Mouse (Mus musculus): ENCODE measurements around the gene Dohh. TPM values are rescaled to one million over a fixed set of nuclear protein-coding genes. Genes with fewer than 3 reads are reported as not detected.
A peak's percentile ranks its signal among the peaks of the same experiment; 100 is the strongest.

Dohh gene
- polyA plus RNA-seq, 1 experiment, result 25.1 TPM

DNA sequence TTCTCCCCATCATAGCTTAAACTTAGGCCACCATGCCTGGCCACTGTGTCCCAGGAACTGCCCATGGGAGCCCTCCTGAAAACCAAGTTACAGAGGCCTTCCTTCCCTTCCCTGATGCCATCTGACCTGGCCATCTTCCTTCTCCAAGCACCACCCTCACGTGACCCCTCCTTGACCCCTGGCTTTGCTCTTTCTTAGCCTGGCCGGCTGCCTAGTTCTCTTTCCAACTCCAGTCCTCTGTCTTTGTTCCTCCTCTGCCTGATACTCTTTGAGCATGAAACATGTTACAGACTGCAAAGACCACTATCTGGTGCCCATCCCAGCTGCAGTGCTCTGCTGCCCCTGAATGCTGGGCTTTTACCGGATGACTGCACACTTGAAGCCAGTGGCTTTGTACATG lies 5.1 kb downstream of the Dohh start:
- Histone ChIP-seq H3K4me1 (ENCODE audit: control insufficient read depth, insufficient read depth, insufficient read length, low read length) (peaks cover 21% of the 10 kb centered on the region), H3K27ac (replicated peaks; ENCODE audit: low read depth, low read length) (no peak overlapping the region)

DNA sequence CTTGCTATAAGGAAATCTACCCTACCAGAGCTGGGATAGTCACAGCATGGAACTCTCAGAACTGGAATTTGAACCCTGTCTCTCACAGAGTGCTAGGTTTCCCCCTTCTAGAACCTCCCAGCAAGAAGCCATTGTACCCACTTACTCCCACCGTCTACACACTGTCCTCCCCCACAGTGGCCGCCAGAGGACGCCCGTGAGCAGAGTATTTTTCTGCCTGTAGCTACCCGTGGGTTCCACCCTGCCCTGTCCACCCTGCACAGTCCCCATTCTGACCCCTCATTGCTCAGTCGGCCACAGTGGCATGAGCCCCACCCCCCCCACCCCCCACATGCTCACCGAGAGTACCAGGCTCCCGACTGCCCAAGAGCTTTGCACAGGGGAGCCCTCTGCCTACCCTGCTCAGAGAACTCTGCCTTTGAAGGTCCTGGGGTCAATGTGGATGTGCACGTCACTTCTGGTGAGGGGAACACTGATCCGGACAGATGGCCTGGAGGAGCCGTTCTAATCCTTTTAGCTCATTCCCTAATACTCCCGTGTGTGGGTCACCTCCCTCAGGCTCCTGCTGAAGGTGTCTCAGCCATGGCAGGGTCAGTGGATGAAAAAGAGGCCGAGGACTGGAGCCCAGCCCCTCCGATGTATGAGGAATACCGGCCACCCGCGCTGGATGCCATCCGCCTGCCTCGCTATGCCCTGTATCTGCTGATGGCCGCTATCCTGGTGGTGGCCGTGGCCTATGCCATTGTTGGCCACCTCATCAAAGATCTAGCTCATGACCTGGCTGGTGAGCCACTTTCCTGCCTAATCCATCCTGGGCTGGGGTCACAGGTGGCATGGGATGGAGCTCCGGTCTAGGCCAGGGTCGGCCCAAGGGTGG lies 5.8 kb downstream of the Dohh start:
- Histone ChIP-seq H3K27ac (replicated peaks; ENCODE audit: low read depth, low read length) (no peak overlapping the region), H3K4me1 (ENCODE audit: control insufficient read depth, insufficient read depth, insufficient read length, low read length) (peaks cover 18% of the 10 kb centered on the region), H3K4me3 (ENCODE audit: insufficient read depth, low read depth, low read length) (no peak overlapping the region)

More for the DNA sequence above, 5.1 kb downstream of the Dohh start:
- no peak overlapping the region for H3K4me3 ChIP-seq (ENCODE audit: insufficient read depth, low read depth, low read length)

DNA sequence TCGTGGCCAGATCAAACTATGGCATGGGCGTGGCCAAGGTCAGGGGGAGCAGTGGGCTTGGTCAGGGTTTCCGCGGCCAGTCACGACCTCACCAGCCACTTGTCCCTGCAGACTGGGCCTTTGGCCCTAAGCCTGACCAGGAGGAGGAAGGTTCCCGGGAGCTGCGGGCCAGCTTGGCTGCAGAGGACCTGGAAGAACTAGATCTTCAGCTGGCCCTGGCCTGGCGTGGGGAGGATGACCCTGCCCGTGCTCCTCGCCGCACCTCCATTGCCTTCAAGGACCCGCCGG lies 6.4 kb downstream of the Dohh start:
- no peak overlapping the region for H3K27ac ChIP-seq (replicated peaks; ENCODE audit: low read depth, low read length)
- H3K4me1 ChIP-seq (ENCODE audit: control insufficient read depth, insufficient read depth, insufficient read length, low read length), result peaks cover 12% of the 10 kb centered on the region
- H3K4me3 ChIP-seq (ENCODE audit: insufficient read depth, low read depth, low read length), result no peak overlapping the region

DNA sequence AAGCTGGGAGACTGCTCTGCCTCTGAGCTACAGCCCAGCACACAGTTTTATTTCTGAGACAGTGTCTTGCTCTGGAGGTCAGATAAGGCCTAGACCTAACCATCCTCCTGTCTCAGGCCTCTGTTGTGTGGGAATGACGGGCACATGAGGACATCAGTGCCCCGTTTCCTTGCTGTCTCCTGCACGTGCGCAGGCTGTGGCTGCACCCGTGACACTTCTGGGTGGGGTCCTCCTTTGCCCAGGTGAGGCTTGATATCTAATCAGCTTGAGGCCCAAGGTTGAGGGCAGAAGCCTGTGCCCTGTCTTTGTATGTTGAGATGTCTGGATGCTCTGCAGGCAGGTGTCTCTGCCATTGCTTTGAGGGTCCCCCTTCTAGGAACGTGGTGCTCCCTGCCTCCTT lies 8.0 kb downstream of the Dohh start:
- Histone ChIP-seq H3K4me1 (ENCODE audit: control insufficient read depth, insufficient read depth, insufficient read length, low read length) (peaks cover 12% of the 10 kb centered on the region), H3K27ac (replicated peaks; ENCODE audit: low read depth, low read length) (no peak overlapping the region), H3K4me3 (ENCODE audit: insufficient read depth, low read depth, low read length) (no peak overlapping the region)

DNA sequence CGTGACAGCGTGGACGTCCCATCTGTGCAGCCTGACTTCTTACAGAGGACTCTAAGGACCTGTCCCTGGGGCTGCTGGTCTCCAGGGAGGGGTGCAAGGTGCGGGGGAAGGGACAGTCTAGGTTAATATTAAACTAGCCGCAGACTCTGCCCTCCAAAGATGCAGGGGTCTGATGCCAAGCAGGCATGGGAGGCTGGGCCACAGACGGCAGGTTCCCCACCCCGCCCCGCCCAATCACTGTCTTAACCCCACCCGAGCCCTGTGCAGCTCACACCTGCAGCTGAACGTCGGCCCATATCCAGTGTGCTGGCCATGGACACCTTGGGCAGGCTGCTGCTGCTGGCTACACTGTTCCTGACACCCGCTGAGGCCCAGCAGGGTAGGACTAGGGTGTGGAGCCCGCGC lies 8.6 kb downstream of the Dohh start, which contains the start of gene Smim24:
Gene Smim24, plus strand, starts transcription at position 271 of the 405 bp plus-strand sequence.
- H3K4me1 ChIP-seq (ENCODE audit: control insufficient read depth, insufficient read depth, insufficient read length, low read length), result peaks cover 12% of the 10 kb centered on the region
- H3K4me3 ChIP-seq (ENCODE audit: insufficient read depth, low read depth, low read length), result peak within 1 kb of the TSS; percentile 49
- H3K27ac ChIP-seq (replicated peaks; ENCODE audit: low read depth, low read length), result no peak within 1 kb of the TSS

DNA sequence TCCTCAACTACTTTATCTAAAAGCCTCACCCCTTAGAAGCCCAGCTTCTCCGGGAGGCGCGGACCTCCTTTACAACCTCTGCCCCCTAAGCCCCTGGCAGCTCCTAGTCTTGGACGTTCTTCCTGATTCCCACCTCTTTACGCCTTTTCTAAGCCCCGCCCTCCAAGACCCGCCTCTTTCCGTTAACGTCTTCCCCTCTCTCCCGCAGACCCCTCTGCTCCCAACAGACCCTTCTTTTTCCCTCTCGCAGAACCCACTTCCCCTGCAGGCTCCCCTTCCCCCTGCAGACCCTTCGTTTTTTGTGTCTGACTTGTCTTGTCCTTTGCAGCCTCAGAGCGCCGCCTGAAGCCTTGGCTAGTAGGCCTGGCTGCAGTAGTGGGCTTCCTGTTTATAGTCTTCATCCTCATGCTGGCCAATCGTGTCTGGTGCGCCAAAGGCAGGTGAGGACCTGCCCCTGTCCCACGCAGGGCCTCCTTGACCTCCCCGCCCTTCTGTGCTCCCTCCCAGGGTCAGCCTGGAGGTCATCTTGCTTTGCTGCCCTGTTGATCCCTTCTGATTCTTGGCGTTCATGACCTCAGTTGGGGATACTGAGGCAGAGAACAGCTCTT lies 9.3 kb downstream of the Dohh start:
- peaks cover 12% of the 10 kb centered on the region for H3K4me1 ChIP-seq (ENCODE audit: control insufficient read depth, insufficient read depth, insufficient read length, low read length)
- H3K27ac ChIP-seq (replicated peaks; ENCODE audit: low read depth, low read length), result no peak overlapping the region
- peak overlapping the region; percentile 49 for H3K4me3 ChIP-seq (ENCODE audit: insufficient read depth, low read depth, low read length)

DNA sequence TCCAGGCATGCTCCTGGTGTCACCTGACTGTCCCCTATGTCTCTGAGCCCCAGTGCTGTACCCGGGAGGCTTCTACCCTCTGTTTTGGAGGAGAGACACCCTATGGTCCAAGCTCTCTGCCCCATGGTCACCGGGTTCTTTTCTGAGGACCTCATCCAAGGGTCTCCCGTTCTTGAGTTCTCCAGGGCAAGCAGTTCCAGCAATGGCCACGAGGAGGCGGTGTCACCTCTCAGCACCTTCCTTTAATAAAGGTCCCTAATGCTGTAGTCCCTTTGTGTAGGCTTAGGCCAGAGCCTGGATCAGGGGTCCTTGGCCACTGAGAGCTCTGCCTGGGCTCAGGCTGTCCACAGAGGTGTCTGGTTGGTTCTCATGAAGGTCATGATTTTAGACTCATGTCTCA lies 10.9 kb downstream of the Dohh start:
- Histone ChIP-seq H3K4me1 (ENCODE audit: control insufficient read depth, insufficient read depth, insufficient read length, low read length) (peaks cover 6% of the 10 kb centered on the region; the same call in 1 of the 2 replicates), H3K27ac (replicated peaks; ENCODE audit: low read depth, low read length) (no peak overlapping the region), H3K4me3 (ENCODE audit: insufficient read depth, low read depth, low read length) (no peak overlapping the region)

DNA sequence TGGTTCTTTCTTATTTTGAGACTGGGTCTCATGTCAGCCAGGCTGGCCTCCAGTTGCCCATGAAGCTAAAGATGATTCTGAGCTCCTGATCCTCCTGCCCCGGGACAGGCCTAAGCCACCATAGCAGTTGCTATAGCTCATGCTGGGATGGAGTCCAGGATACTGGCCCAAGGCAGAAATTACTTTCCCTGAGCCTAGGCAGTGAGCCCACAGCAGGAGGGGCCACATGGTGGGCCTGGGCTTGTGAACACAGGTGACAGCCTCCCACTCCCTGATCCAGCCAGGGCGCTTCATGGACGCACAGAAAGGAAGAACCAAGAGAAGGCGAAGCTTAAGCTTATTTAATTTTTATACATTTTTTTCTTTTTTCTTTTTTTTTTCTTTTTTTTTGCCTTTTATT lies 11.6 kb downstream of the Dohh start:
- no peak overlapping the region for H3K27ac ChIP-seq (replicated peaks; ENCODE audit: low read depth, low read length)
- no peak overlapping the region for H3K4me3 ChIP-seq (ENCODE audit: insufficient read depth, low read depth, low read length)
- peaks cover 2% of the 10 kb centered on the region; the same call in 1 of the 2 replicates for H3K4me1 ChIP-seq (ENCODE audit: control insufficient read depth, insufficient read depth, insufficient read length, low read length)

DNA sequence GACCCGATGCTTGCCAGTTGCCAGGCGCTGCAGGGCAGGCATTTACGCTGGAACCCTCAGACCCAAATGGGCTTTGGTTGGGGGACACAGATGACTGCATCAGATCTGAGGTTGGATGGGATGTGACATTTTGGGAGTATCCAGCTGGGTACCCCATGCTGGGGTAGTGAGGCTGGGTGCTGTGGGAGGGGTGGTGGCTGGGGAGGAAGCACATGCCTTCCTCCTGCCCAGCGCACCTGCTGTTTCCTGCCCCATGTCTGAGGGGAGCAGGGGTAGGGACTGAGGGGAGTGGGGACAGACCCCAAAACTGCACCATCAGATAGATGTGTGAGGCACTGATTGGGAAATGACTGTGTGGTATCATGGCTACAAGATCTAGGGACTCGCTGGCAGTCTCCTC lies 12.5 kb downstream of the Dohh start:
- no peak overlapping the region for H3K27ac ChIP-seq (replicated peaks; ENCODE audit: low read depth, low read length)
- H3K4me3 ChIP-seq (ENCODE audit: insufficient read depth, low read depth, low read length), result no peak overlapping the region

DNA sequence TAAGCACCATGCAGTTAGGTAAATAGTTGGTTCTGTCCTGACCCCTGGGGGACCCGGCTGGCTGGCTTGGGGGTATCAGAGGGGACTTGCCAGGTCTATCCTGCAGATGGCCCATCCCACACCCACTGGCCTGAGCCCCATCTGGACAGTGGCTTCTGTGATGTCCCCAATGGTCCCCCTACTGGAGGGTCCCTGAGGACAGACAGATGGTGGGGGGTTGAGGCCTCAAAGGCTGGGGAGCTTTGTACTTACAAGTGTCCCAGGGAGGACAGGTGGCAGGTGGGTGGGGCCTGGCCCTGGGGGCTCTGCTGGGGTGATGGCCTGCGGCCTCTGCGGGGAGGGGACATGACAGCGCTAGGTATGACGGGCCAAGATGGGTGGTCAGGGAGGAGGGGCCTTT lies 15.1 kb downstream of the Dohh start:
- peaks cover 14% of the 10 kb centered on the region for H3K4me1 ChIP-seq (ENCODE audit: control insufficient read depth, insufficient read depth, insufficient read length, low read length)
- H3K27ac ChIP-seq (replicated peaks; ENCODE audit: low read depth, low read length), result no peak overlapping the region
- no peak overlapping the region for H3K4me3 ChIP-seq (ENCODE audit: insufficient read depth, low read depth, low read length)

More for the DNA sequence above, 12.5 kb downstream of the Dohh start:
- H3K4me1 ChIP-seq (ENCODE audit: control insufficient read depth, insufficient read depth, insufficient read length, low read length), result peaks cover 8% of the 10 kb centered on the region

DNA sequence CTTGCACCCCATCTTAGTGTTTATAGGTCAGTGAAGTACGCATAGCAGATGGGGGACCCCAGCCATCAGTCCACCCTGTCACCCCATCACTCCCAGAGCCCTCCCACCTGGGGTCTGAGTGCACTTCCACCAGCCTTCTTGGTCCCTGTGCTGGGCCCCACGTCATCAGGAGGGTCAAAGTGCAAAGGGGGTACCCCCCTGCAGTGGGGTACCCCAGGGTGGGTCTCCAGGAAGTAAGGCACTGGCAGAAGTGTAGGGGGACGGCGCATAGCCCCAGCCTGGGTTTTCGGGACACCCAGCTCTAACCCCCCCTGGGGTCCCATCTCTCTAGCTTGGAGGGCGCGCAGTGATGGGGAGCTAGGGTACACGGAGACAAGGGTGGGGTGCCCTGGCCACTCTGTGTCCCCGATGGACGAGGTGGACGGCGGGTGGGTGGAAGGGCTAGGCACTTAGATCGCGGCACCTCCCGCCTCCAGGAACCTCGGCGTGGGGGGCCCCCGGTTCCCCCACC lies 15.6 kb downstream of the Dohh start:
- Histone ChIP-seq H3K27ac (replicated peaks; ENCODE audit: low read depth, low read length) (no peak overlapping the region), H3K4me1 (ENCODE audit: control insufficient read depth, insufficient read depth, insufficient read length, low read length) (peaks cover 14% of the 10 kb centered on the region), H3K4me3 (ENCODE audit: insufficient read depth, low read depth, low read length) (no peak overlapping the region)

DNA sequence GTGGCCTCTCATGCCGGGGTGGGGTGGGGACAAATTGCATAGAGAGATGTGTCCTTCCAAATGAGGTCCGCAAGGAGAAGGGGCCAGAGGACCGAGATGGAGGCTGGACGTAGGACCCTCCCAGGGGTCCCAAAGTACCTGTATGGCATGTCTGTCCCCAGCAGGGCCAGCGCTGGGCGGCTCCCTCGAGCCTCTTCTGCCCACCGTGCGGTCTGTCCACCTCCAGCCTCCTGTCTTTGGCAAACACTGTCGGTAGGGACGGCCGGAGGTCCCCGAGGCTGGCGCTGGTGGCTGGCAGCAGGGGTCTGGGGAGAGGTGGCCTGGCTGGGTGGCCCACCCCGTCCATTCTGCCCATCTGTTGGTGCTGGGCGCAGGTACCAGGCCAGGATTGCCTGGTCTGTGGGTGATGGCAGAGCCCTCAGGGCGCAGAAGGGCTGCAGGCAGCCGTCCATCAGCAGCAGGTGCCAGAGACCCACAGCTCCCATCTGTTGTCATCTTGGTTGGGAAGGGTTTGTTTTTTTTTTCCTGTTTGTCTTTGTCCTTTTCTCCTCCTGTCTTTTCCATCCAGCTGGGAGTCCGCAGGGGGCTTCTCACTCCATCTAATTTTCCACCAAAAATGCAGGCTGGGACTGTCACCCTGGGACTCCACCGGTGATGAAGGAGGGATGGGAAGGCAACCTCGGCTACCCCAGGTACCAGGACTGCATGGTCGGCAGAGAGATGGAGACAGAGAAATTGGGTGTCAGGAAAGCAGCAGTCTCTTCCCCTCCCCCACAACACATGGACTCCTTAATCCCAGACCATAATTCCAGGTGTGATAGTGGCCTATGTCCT lies 16.4 kb downstream of the Dohh start:
- Histone ChIP-seq H3K4me1 (ENCODE audit: control insufficient read depth, insufficient read depth, insufficient read length, low read length) (peaks cover 14% of the 10 kb centered on the region), H3K27ac (replicated peaks; ENCODE audit: low read depth, low read length) (0 out of 2 replicates have a peak overlapping the region, but pooled peaks have one; percentile 75), H3K4me3 (ENCODE audit: insufficient read depth, low read depth, low read length) (no peak overlapping the region)

DNA sequence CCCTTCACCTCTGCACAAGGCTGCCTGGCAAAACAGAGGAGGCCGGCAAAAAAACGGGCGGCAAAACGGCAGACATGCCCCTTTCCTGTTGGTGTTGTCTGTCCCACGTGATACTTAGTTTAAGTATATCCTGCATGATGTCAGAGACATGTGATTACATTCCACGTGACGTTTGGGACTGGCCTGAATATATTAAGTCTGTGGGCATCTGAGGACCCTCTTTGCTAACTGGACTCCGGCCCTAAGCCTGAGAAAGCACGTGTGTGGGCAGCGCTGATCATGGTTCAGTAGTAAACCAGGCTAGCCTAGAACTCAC lies 16.9 kb downstream of the Dohh start:
- Histone ChIP-seq H3K27ac (replicated peaks; ENCODE audit: low read depth, low read length) (peak overlapping the region; percentile 75), H3K4me1 (ENCODE audit: control insufficient read depth, insufficient read depth, insufficient read length, low read length) (peaks cover 18% of the 10 kb centered on the region), H3K4me3 (ENCODE audit: insufficient read depth, low read depth, low read length) (no peak overlapping the region)

DNA sequence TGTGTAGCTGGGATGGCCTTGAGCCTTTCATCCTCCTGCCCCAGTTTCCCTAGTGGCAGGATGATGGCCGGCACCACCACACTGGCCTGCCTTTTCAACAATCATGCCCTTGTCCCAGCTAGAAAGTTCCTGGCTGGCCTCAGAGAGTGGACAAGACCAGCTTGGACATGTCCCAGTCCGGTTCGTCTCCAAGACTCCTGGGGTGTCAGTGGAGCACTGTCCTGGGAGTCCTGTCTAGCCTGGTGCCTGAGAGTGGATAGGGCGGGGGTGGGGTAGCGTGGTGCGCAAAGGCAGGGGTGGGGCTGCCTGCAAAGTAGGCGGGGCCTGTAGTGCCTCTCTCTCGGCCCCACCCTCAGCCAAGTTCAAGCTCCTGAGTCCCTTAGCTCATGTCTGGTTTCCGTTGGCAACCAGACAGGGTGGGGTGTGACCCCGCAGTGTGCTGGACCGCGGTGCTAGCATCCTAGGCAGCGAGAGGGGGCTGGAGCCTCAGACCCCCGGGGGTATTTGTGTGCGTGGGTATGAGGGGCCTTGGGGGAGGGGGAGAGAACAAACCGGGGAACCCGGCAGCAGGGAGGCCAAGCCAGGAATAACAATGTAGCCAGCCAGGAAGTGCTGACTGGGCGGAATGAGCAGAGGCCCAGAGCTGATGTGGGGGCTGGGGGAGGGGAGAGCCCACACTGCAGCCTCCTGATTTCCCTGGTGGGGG lies 17.4 kb downstream of the Dohh start:
- peaks cover 21% of the 10 kb centered on the region for H3K4me1 ChIP-seq (ENCODE audit: control insufficient read depth, insufficient read depth, insufficient read length, low read length)
- H3K27ac ChIP-seq (replicated peaks; ENCODE audit: low read depth, low read length), result peak overlapping the region; percentile 75
- peak overlapping the region; percentile 34 for H3K4me3 ChIP-seq (ENCODE audit: insufficient read depth, low read depth, low read length)

Data from brown adipose tissue, adult 24 weeks (tissue).